Mouse (Mus musculus): Measurements from ENCODE around the gene Slu7.

The Slu7 gene

GRCm38 (mm10) chr11:43425166-43425709 is 8.3 kb upstream of the Slu7 start:
- DNase-seq: no peak

GRCm38 (mm10) chr11:43425824-43426413 is 7.6 kb upstream of the Slu7 start, which contains the start of gene Pttg1:
Pttg1 (minus strand) TSS chr11:43426251.
- DNase-seq: peak; percentile 91

DNA sequence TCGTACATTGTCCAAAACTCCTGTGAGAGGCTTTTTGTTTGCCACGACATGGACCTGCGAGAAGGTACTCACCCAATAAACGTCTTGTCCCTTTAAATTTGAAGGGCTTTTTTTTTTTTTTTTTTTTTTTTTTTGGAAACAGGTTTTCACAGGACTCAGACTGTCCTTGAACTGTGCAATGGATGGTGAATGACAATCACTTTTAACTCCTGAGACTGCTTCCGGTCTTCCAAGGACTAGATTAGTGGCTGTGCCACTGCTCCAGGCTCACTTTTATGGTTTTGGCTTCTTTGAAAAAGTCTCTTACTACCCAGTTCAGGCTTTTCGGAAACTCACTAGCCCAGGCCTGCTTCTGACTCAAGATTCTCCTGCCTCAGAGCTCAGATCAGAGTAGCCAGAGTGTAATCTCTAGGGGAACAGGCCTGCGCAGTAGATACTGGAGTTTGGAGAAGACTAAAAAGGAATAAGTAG is 7.1 kb upstream of the Slu7 start:
- DNase-seq: no peak

DNA sequence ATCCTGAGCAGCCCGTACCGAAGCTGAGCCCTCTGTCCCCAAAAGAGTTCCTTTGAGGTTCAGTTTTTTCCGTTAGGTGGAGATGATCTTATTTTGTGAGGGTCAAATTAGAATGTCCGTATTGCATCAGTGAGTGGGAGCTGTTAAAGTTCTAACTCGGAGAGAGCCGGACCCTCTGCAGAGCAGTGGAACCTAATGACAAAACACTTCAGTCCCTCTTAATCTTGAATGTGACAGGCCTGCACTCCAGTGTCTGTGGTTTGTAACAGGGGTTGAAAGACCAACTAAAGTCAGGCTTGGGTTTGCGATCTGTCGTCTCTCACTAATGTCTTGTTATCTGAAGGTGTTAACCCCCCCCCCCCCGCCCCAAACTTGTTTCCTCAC is 472 bp downstream of the Slu7 start:
- no peak for DNase-seq

GRCm38 (mm10) chr11:43441121-43441520 is 7.6 kb downstream of the Slu7 start:
- DNase-seq: no peak

GRCm38 (mm10) chr11:43443183-43443582 is 9.6 kb downstream of the Slu7 start:
- no peak for DNase-seq

DNA sequence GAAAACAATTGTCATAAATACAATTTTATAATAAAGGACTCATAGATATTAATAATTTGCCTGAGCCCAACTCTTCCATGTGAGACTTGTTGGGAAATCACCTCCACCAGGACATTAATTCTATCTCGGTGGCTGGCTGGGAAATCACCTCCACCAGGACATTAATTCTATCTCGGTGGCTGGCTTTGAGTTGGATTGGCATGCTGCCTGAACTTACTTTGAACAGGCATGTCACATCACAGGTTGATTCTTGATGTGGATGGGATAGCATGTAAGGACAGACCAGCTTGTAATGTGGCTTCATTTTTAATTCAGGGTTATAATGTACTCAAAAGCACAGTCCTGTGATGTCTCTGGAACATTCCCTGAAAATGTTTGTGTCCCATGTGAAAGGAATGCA is 16.4 kb downstream of the Slu7 start:
- DNase-seq: no peak

- no peak for DNase-seq
Observed at GRCm38 (mm10) chr11:43451322-43451721, 17.8 kb downstream of the Slu7 start.

DNA sequence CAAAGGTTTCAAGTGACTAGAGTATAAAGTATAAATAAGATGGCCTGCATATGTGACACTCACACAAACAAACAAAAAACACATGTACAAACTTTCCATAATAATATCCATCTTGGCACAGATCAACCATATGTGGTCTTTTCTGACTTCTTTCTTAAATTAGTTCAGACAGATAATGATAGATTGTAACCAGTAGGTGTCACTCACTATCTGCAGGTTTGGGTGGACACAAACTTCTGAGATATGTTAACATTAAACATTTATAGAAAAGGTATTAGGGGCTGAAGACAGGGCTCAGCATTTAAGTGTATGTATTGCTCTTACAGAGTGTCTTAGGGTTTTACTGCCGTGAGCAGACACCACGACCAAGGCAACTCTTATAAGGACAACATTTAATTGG is 18.7 kb downstream of the Slu7 start:
- DNase-seq: peak; percentile 10

DNA sequence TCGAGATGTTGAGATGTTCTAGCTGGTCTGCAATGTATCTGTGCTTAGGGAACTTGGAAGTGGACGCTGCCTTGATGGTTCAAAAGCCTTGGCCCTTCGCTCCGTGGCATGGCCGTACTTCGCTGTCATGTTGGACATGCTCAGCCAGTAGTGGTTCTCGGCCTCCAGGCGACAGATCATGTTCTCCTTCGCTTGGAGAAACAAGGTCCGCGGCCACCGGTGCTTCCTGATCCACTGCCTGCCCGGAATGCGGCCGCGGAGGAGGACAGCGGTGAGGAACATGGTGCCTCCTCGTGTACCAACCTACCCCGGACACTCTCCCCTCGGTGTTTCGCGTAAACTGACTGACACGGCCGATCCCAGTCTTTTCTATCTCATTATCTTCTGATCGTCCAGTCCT is 29.7 kb downstream of the Slu7 start:
- DNase-seq: no peak

GRCm38 (mm10) chr11:43470118-43470517 is 36.6 kb downstream of the Slu7 start:
- no peak for DNase-seq

DNA sequence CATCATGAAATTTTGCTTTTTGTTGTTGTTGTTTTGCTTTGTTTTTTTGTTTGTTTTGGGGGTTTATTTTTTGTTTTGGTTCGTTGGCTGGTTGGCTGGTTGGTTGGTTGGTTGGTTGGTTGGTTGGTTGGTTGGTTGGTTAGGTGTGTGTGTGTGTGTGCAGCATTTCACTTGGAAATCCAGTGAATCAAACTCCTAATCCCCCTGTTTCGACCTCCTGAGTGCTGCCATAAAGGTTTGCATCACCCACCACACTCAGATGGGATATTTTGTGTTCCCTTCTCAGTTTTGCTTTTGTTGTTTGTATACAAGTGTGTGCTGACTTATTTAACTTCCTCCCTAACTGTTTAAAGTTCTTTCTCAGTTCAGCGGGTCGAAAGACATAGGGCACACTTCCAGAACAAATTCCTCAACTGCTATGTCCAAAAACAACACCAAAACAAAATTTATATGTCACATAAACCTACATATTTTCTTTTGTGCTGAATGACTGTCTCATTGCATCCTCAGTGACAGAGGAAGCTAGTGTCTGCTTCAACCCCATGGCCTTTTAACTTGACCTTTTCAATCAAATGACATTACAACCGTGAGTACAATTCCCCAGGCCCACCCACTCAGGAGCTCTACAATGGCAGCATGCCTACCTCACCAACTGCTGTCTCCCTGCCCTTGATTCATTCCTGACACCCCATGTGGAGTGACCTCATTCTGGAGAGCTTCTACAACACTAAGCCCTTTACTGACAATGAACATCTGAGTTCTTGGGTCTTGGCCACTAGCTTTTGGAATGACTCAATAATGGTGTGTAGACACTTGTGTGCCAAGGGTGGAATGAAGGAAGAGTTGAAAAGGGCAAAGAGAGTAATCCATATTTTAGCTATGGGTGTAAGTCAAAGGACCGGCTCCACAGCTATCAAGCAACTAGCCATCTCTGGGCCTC is 37.6 kb downstream of the Slu7 start:
- DNase-seq: no peak

DNA sequence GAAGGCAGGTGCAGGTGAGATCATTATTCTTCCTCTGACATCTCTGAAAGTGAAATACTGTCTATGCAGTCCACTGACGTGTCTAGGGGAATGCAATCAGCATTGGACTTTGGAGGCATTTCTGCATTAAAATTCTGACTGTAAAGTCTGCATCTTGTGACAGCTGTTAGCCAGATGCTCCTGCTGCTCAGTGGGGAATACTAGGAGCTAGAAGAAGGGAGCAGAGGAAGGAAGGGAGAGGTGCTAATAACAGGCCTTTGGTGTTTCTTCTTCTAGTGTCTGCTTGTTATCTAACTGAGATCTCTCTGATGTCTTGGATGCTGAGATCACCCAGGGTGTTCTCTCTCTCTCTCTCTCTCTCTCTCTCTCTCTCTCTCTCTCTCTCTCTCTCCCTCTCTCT is 39.6 kb downstream of the Slu7 start:
- DNase-seq: no peak

DNA sequence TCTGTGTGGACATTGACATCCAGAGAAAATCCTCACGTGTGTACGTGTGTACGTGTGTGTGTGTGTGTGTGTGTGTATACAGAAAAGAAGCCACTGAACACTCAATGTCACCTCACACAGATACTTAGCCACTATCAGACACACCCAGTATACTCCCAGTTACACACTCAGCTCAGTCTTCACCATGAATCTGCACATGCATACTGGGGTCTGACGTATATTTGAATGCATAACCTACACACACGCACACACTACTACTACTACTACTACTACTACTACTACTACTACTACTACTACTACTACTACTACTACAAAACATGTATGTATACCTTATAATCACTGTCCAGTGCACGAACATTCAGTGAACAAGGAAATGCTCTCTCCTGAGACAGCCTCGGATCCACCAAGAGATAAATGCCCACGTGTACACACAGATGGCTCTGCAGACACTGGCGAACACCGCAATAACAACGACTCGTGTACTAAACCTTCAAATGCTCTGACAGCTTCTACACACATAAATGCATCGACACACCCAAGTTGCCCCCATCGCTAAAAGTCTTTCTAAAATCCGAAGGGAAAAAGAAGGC is 40.2 kb downstream of the Slu7 start:
- DNase-seq: no peak

DNA sequence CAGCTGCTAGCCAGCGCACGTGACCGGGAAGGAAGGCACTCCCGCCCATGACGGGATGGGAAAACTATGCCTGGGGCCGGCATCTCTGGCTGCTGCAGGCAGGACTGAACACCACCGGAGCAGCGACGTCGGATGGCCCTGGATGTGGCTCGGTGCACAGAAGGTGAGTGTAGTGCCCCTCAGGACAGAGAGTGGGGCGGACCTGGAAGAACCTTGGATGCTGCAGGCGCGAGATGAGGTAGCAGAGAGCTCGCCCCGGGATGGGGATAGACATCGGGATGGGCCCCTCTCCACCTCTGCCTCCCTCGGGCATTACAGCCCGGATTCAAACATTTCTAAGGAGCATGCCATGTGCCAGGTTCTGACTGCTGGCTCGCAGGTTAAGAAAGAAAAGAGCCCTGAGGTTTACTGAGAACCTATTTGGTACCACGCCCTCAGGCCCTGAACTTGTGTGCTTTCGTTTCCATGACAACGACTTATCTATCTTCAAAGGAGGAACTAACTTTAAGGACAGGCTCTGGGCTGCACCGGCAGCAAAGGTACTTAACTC is 40.8 kb downstream of the Slu7 start, which contains the start of gene C1qtnf2:
Gene C1qtnf2 (plus strand): TSS at position 52 of the 550 bp plus-strand sequence.
- DNase-seq: peak; percentile 67

DNA sequence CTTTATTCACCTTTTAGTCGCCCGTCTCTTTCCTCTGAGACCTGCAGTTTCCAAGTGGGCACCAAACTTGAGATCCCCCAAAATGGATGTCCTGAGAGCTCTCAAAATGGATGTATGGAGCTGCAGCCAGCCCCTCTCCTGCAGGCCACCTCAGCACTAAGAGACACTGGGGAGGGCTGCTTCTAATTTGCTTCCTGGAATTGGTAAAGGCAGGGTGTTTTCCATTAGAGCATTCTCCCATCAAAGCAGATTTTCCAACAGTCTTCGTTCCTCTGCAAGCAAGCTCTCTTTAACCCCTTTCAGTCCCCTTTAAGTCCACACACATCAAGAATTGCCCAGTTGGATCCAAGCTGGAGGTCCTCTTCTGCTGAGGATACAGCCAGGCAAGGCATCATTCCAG is 45.8 kb downstream of the Slu7 start:
- DNase-seq: no peak

- no peak for DNase-seq
Observed at GRCm38 (mm10) chr11:43480561-43480960, 47.0 kb downstream of the Slu7 start.

GRCm38 (mm10) chr11:43481672-43482522 is 48.4 kb downstream of the Slu7 start:
- no peak for DNase-seq

DNA sequence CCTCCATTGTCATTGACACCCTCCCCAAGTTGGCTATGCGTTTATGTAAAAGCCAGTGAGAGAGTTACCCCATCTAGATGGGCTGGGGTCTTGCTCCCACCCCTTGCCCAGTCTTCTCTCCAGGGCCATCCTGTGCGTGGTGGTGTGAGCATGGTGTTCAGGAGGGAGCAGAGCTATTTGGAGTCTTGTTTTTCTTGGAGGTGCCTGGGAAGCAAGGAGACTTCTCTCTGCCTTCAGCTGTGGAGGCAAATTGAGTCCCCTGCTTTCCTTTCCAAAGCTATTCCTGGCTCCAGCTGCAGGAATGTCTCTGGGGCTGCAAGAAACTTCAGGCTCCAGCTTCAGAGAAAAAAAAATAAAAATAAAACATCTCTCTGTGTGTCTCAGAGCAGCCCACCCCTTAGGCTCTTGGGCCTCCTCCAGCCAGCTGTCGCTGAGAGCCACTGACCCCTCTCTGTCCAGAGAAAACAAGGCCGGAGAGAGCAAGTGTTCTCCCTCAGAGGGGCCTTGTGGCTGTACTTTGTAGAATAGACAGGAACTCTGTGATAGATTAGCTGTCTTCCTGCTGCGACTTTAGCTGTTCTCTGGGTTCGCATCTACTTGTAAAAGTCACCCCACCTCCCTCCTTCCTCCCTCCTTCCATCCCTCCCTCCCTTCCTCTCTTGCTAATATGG is 49.7 kb downstream of the Slu7 start:
- DNase-seq: peak; percentile 38

GRCm38 (mm10) chr11:43484057-43484456 is 50.5 kb downstream of the Slu7 start:
- no peak for DNase-seq

- peak; percentile 38 for DNase-seq
Observed at GRCm38 (mm10) chr11:43484652-43485051, 51.1 kb downstream of the Slu7 start.

DNA sequence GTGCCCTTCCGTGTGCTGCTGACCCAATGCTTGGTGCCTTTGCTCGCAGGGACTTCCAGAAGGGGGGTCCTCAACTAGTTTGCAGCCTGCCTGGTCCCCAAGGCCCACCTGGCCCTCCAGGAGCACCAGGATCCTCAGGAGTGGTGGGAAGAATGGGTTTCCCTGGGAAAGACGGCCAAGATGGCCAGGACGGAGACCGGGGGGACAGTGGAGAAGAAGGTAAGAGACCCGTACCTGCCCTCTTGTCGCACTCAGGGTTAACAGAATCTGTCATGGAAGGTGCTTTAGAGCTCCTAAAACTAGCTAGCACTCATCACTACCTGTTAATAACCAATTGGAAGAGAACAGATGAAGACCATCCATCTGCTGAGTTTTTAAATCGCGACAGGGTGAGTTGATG is 52.3 kb downstream of the Slu7 start:
- DNase-seq: no peak

All from embryo, embryonic 11 days (tissue).